Comparison of ENCODE assay signal across 8 mouse cellular contexts in genomic region chr10:34418204-34418756, GRCm38 (mm10). TPM values are rescaled to one million over a fixed set of nuclear protein-coding genes. Genes with fewer than 3 reads are reported as not detected.
A peak's percentile ranks its signal among the peaks of the same experiment; 100 is the strongest.
DNase-seq lines count a peak whose midpoint lies in the region; ATAC-seq and TF ChIP-seq lines count a peak whose summit lies in the region.

TSS of gene Nt5dc1 (minus strand) at chr10:34418552.

- H3K4me3 ChIP-seq in ES-Bruce4 (ENCODE audit: low read depth, low read length): peak within 1 kb of the TSS; percentile 78
- H3K4me3 ChIP-seq in forebrain, embryonic 13.5 days: peak within 1 kb of the TSS; percentile 64
- peak within 1 kb of the TSS; percentile 88 for H3K4me3 ChIP-seq in liver, postnatal 0 days (ENCODE audit: low read depth, low read length)
- H3K4me3 ChIP-seq in neural tube, embryonic 14.5 days (ENCODE audit: low read depth, low read length): peak within 1 kb of the TSS; percentile 46

- no peak for TF ChIP-seq POLR2A in ES-Bruce4 (IDR thresholded peaks at IDR 0.05; ENCODE audit: insufficient read depth, low read length)

- intact Hi-C loops in heart, postnatal 10 days (cut with DNase I): loop anchor here (10.0 kb wide), 1 partner anchor 403 kb away; the partner anchor contains the start of gene Rwdd1

- peak; percentile 96 to 97 for DNase-seq in heart, postnatal 10 days
- peak; percentile 73 for DNase-seq in large intestine, adult 2 months (ENCODE audit: low read depth, low spot score)
- DNase-seq in liver, postnatal 0 days: peak; percentile 100
- peak; percentile 99 for DNase-seq in testis, postnatal 10 days (ENCODE audit: low spot score)

- TF ChIP-seq CTCF in ES-Bruce4 (IDR thresholded peaks at IDR 0.05; ENCODE audit: low read depth, low read length): no peak
- 0 out of 2 replicates have a peak, but pooled peaks have one; percentile 3 for TF ChIP-seq CTCF in liver, postnatal 0 days (IDR thresholded peaks at IDR 0.05; ENCODE audit: low read depth)

- no peak for TF ChIP-seq EP300 in ES-Bruce4 (IDR thresholded peaks at IDR 0.05; ENCODE audit: insufficient read depth, low read depth, low read length)
- no peak for TF ChIP-seq EP300 in liver, postnatal 0 days (IDR thresholded peaks at IDR 0.05; ENCODE audit: low read depth)

- H3K4me1 ChIP-seq in ES-Bruce4 (ENCODE audit: control insufficient read depth, insufficient read depth, low read length): peaks cover 2% of the 10 kb centered on the region
- H3K4me1 ChIP-seq in forebrain, embryonic 13.5 days: no peaks in the 10 kb centered on the region
- peaks cover 10% of the 10 kb centered on the region for H3K4me1 ChIP-seq in liver, postnatal 0 days (ENCODE audit: insufficient read depth)
- H3K4me1 ChIP-seq in neural tube, embryonic 14.5 days (ENCODE audit: control insufficient read depth, insufficient read depth, low read length): no peaks in the 10 kb centered on the region

- under 1% methylated on average over 47 of the region's 49 CpGs for WGBS in forebrain, embryonic 13.5 days
- under 1% methylated on average over 49 of the region's 49 CpGs for WGBS in large intestine, adult 2 months
- WGBS in liver, postnatal 0 days (ENCODE audit: insufficient replicate concordance): under 1% methylated on average over 49 of the region's 49 CpGs
- WGBS in neural tube, embryonic 14.5 days: under 1% methylated on average over 49 of the region's 49 CpGs

- peak; percentile 96 for ATAC-seq in cerebellum, adult (ENCODE audit: insufficient number of reproducible peaks, low FRiP score, low TSS enrichment)
- ATAC-seq in forebrain, embryonic 13.5 days: peak; percentile 98
- ATAC-seq in liver, postnatal 0 days: peak; percentile 96
- ATAC-seq in neural tube, embryonic 14.5 days (ENCODE audit: low read depth): peak; percentile 99

- peak within 1 kb of the TSS; percentile 75 for H3K4me2 ChIP-seq in forebrain, embryonic 13.5 days
- peak within 1 kb of the TSS; percentile 71 for H3K4me2 ChIP-seq in liver, postnatal 0 days (ENCODE audit: low read depth, low read length)
- peak within 1 kb of the TSS; percentile 48 for H3K4me2 ChIP-seq in neural tube, embryonic 14.5 days (ENCODE audit: low read depth, low read length)

- no peaks in the 10 kb centered on the region for H3K27me3 ChIP-seq in ES-Bruce4 (ENCODE audit: control insufficient read depth, insufficient read depth, low read length, poor library complexity, severe bottlenecking)
- H3K27me3 ChIP-seq in forebrain, embryonic 13.5 days: no peaks in the 10 kb centered on the region
- no peaks in the 10 kb centered on the region for H3K27me3 ChIP-seq in liver, postnatal 0 days (ENCODE audit: insufficient read depth, low read length)
- no peaks in the 10 kb centered on the region for H3K27me3 ChIP-seq in neural tube, embryonic 14.5 days (ENCODE audit: control insufficient read depth, insufficient read depth, low read length)

- no peaks in the 10 kb centered on the region for H3K9me3 ChIP-seq in ES-Bruce4 (replicated peaks; ENCODE audit: control insufficient read depth, insufficient read depth, low read length, poor library complexity, severe bottlenecking)
- H3K9me3 ChIP-seq in forebrain, embryonic 13.5 days (replicated peaks): no peaks in the 10 kb centered on the region
- no peaks in the 10 kb centered on the region for H3K9me3 ChIP-seq in liver, postnatal 0 days (ENCODE audit: low read length)
- no peaks in the 10 kb centered on the region for H3K9me3 ChIP-seq in neural tube, embryonic 14.5 days (ENCODE audit: control insufficient read depth, low read length)

- 0 out of 2 replicates have a peak within 1 kb of the TSS, but pooled peaks have one; percentile 22 for H3K27ac ChIP-seq in ES-Bruce4 (ENCODE audit: insufficient read depth, low read length)
- H3K27ac ChIP-seq in forebrain, embryonic 13.5 days: no peak within 1 kb of the TSS
- H3K27ac ChIP-seq in liver, postnatal 0 days (ENCODE audit: low read depth): peak within 1 kb of the TSS; percentile 96
- no peak within 1 kb of the TSS for H3K27ac ChIP-seq in neural tube, embryonic 14.5 days (ENCODE audit: low read depth, low read length)

- peak within 1 kb of the TSS; percentile 80 for H3K9ac ChIP-seq in ES-Bruce4 (ENCODE audit: low read depth, poor library complexity, severe bottlenecking)
- peak within 1 kb of the TSS; percentile 71 for H3K9ac ChIP-seq in forebrain, embryonic 13.5 days
- H3K9ac ChIP-seq in liver, postnatal 0 days (replicated peaks): peak within 1 kb of the TSS; percentile 95
- peak within 1 kb of the TSS; percentile 50 for H3K9ac ChIP-seq in neural tube, embryonic 14.5 days (replicated peaks; ENCODE audit: low read depth, low read length)

- H3K36me3 ChIP-seq in ES-Bruce4 (ENCODE audit: control insufficient read depth, insufficient read depth, low read length, poor library complexity, severe bottlenecking): no peaks in the 10 kb centered on the region
- no peaks in the 10 kb centered on the region for H3K36me3 ChIP-seq in forebrain, embryonic 13.5 days (ENCODE audit: poor library complexity, severe bottlenecking)
- no peaks in the 10 kb centered on the region for H3K36me3 ChIP-seq in liver, postnatal 0 days (replicated peaks; ENCODE audit: insufficient read depth, low read length)
- no peaks in the 10 kb centered on the region for H3K36me3 ChIP-seq in neural tube, embryonic 14.5 days (ENCODE audit: control insufficient read depth, insufficient read depth, low read length)

RNA-seq across cellular contexts. Expression of gene Nt5dc1, which starts in this region (rescaled TPM):
- polyA plus RNA-seq in ES-Bruce4 (2011; ENCODE audit: insufficient read depth, insufficient read length, low read depth, missing spikeins): 17.6 and 19.4 TPM in 2 replicates
- polyA plus RNA-seq in forebrain, embryonic 13.5 days (2015; fragmentation: Nextera tagmentation; extraction: Ambion mirVana): 3.6 and 4.4 TPM in 2 replicates
- 10 to 100 TPM; 11.1 to 11.4 TPM for total RNA-seq in heart, postnatal 10 days (2021)
- polyA plus RNA-seq in large intestine, adult 2 months (2012; rRNA removed): 3.4 and 6.8 TPM in 2 replicates
- 7.3 and 8.0 TPM in 2 replicates for polyA plus RNA-seq in liver, postnatal 0 days (2015; fragmentation: Nextera tagmentation; extraction: Ambion mirVana)
- 2.0 and 2.4 TPM in 2 replicates for polyA plus RNA-seq in neural tube, embryonic 14.5 days (2014; fragmentation: Nextera tagmentation; extraction: Ambion mirVana)

Comparison
In these comparisons a context has a peak if more than half of its experiments do, and no peak if none do; other contexts are left out.
1. H3K27ac ChIP-seq: peak in ES-Bruce4 (single experiment) and liver, postnatal 0 days (single experiment); none in forebrain, embryonic 13.5 days (single experiment) and neural tube, embryonic 14.5 days (single experiment).
2. Peak in every context shown above with its lines, with median percentiles within 50 percentile points of each other: H3K4me3 ChIP-seq, H3K9ac ChIP-seq, ATAC-seq, H3K4me2 ChIP-seq and DNase-seq.